Mouse (Mus musculus): ENCODE measurements around the gene Plcb3.
"Not testable (repeated sequence)": the region's sequence is repeated elsewhere in the genome, so short reads cannot be mapped to it uniquely, and the experiment has no call there.

Plcb3 gene

DNA sequence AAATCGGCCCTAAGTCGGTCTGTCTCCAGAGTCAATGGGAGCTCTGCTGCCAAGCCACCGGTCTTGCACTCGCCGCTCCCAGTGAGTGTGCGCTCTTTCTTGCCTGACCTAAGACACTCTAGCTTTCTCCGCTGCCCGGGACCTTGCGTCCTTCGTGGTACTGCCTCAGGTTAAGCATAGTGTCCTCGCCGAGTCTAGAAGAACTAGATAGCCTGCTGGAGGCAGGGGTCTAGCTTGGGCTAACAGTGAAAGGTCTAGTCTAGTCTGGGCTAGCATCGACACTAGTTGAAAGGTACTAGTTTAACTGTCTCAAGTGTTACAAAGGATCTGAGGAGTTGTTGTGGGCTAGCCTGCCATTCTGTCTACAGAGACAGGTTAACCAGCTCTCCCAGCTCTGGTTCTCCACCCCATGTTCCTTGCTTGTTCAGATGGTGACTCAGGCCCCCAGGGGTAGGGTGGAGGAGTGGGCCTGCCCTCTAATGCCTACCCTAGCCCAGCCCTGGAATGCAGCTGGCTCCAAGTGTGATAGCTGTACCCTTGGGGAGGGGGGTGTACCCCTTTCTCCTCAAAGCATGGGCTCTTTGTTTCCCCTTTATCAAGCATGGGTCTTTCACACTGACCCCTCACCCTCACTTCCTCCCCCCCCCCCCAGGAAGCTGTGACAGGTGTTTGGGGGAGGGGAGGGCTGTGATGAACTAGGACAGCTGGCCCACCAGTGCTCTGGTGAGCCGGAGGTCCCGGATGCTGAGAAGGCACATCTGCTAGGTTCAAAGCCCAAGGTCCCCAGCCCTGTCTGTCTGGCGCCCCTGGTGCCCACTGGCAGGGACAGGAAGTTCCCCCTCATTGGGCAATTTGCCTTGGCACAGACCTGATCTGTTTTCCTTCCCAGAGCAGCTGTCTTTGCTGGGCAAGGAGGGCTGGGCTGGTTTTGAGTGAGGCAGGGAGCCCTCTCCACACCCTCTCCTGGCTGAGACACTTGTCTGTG lies at the start of gene Plcb3:
TSS of gene Plcb3 (minus strand) at position 934 of the 985 bp plus-strand sequence.
- DNase-seq = peak; percentile 60

DNA sequence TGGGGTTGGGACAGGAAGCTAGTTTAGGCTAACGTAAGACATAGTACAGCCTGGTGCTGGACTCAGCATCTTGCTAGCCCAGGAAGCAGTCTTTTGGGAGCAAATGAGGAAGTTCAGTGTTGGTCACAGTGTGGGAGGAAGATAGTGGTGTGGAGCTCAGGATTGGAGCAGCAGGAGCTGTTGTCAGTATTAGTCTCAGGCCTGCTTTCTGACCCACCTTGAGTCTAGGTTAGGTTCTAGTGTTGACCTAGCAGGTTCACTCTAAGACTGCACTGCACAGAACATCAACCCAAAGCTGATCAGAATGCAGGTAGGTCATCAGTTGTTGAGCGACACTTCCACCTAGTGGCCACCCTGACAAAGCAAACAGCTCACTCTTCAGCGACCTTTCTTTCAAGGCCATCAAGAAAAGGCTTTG lies 44.0 kb upstream of the Plcb3 start:
- peak; percentile 71 to 73 for DNase-seq

- DNase-seq = peak; percentile 76
These were observed 42.9 kb upstream of the Plcb3 start, which contains the start of gene Fermt3 for GRCm38 (mm10) chr19:7019191-7019590. TSS of gene Fermt3 (minus strand) at chr19:7019469.

DNA sequence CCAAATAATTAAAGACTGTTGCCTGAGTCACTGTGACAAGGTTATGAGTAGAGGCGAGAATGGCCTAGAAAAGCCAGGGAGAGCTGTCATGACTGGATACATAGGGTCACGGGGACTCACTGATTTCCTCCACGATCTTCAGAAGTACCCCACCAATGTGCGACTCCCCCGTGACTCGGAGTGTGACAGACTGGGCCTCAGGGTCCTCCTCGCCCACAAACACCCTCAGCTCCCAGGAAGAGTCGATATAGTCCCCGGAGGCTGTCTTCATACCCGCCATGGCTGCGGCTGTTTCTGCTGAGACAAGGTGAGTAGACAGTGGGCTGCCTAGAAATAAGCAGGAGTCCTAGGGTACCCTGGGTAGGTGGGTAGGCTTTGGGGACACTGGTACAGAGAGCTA lies 42.3 kb upstream of the Plcb3 start:
- peak in 1 of 2 experiments; percentile 32 for DNase-seq

DNA sequence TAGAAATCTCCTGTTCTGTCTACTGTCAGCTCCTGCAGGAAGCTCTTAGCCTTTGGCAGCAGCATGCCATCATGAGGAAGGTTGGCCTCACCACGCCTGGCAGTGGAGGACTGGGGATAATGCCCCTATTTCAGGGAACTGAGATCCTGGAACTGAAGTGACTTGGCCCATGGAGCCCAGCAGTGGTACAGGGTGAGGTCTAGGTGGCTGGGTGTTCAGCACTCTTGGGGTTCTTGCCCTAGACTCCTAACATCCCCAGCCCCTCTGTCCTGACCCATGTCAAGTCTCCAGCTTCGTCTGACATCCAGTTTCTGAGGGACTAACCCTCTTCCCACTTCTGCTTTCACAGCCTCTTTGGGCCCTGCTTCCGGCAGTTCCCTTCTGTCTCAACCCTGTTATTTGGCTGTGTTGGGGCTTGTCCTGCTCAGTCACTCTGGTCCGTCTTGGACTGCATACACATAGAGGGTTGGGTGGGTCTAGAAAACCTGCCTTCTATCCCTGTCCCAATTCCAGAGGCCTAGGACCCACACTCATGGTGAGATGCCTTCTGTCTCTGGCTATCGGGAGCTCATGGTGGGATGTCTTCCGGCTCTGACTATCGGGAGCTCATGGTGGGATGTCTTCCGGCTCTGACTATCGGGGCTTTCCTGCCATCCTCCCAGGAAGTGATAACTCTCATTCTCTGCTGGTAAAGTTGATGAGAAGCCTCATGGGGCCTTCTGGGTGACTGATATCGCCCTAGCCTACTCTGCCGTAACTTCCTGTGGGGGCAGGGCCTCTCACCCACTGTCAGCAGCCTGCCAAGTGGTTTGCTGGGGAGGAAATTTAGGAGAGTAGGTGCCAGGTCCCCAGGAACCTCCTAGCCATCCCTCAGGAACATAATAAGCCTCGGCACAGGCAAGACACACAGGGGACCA lies 41.5 kb upstream of the Plcb3 start:
- peak; percentile 63 to 72 for DNase-seq

GRCm38 (mm10) chr19:7014481-7015135 lies 38.3 kb upstream of the Plcb3 start:
- DNase-seq = no peak

DNA sequence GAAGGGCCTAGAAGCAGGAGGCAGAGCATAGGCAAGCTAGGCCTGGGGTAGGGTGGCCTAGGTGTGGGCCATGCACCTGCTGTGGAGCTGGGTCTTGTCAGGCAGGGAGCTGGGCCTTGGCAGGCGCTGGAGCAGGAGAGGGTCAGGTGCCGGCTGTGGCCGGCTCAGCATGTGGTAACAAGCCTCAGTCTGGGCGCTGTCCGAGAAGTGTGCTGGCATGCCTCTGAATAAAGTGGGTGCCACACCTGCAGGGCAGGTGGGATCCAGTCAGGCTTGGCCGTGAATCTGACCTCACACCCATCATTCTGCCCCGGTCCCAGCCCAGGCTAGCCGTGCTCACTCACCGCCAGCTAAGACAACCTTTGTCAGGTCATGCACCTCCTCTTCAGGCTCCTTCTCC lies 37.7 kb upstream of the Plcb3 start:
- DNase-seq = no peak

- DNase-seq = no peak
These were observed 36.2 kb upstream of the Plcb3 start for GRCm38 (mm10) chr19:7012426-7012825.

DNA sequence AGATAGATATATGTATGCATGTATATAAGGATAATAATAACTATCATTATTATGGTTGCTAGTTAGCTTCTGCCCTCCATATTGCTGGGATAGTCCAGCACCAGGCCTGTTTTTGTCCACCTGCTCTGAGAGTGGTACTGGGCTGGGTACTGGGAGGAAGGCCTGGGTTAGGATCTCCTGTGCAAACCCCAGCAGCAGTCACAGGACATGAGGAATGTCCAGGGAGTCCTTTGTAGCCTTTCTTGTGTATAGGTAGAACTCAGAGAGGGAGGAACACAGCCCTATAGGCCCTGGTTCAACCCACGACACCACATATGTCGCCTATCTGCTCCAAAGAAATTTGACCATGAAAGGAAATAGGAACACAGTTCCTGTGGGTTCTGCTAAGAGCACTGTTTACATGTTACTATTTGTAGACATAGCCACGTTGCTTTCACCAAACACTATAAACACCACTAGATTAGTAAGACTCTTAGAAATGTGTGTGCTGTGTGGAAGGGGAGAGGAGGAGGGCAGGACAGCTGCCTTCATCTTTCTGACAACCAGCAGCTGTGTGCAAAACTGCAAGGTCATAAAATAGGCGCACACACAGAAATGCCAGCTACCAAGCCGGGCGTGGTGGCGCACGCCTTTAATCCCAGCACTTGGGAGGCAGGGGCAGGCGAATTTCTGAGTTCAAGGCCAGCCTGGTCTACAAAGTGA lies 30.8 kb upstream of the Plcb3 start:
- no peak for DNase-seq

DNA sequence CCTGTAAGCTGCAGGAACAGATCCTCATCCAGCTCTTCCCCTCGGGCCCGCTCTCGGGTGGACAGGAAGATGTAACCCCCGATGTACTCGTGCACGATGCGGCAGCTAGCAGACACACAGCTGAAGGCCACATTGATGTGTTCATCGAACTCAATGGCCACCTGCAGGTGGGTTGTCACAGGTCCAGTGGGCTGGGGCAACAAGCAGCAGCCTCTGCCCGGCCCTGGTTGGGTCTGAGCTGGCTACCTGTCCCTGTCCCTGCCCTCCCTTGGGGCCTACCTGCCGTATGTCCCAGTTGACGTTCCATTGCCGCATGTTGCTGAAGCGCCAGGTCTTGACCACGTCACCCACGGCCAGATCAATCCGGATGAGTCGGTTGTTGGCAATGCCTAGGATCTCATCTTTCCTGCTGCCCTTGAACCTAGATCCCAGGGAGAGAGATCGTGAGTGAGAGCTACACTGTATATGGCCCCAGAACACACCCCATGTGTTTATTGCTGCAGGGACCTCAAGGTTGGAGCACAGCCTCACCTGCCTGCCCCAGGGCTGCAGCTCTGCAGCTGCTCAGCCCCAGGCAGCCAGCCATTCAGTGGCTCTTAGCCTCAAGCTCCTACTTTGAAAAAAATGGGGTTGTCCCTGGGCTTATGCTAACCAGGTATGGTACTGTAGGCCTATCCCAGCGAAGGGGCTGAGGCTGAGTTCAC lies 23.2 kb upstream of the Plcb3 start:
- DNase-seq = no peak

GRCm38 (mm10) chr19:6997721-6998290 lies 21.5 kb upstream of the Plcb3 start:
- DNase-seq = no peak

- peak; percentile 58 to 59 for DNase-seq
These were observed 19.7 kb upstream of the Plcb3 start, which contains the start of the genes Nudt22 and Trpt1 for GRCm38 (mm10) chr19:6996006-6996405. TSS of gene Nudt22 (minus strand) at chr19:6996117. TSS of gene Trpt1 (plus strand) at chr19:6996131.

DNA sequence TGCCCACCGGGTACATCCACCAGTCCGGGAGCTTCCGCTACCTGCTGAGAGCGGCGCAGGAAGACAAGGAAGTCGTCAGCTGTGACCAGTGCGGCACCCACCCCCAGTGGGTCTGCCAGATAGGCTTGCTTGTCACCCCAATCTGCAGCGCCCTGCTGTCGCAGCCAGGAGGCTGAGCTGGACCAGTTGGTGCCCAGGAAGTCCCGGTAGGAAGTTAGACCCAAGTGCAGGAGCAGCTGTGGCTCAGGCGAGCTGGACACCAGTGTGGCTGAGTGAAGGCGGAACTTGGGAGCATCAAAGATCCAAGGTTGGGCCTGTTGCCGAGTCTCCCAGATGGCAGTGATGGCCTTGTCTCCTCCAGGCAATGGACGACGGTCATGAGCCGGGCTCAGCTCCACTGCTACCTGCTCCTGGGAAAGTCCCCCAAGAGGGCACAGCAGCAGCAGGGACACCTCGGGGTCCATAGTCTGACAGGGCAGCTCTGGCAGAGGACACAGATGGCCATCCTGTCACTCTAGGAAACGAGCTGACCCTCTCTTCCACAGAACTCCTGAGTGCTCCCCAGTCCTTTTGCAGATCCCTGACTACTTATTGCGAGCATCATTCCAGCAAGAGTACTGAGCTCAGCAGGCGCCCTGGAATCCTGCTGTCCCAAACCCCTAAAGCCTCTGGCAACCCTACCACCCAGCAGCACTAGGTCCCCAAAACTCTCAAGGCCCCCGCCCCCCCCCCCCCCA lies 19.2 kb upstream of the Plcb3 start:
- no peak for DNase-seq

DNA sequence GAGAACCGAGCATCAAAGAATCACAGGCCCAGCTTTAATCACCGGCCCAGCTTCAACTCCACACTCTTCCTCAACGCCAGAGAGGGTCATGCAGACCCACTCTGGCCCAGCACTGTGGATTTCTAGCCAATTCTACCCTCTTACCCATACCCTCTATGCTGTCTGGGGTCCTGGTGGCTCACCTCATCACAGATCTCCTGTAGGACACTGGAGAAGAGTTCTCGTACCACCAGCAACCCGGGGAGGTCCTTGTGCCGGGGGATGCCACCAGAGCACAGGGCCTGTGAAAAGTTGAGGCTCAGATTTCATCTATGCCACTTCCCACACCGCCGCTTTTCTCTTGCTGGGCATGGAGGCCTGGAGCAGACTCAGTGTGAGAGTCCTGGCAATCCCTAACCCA lies 18.2 kb upstream of the Plcb3 start:
- DNase-seq = no peak

- no peak for DNase-seq
These were observed 17.7 kb upstream of the Plcb3 start for GRCm38 (mm10) chr19:6994002-6994401.

DNA sequence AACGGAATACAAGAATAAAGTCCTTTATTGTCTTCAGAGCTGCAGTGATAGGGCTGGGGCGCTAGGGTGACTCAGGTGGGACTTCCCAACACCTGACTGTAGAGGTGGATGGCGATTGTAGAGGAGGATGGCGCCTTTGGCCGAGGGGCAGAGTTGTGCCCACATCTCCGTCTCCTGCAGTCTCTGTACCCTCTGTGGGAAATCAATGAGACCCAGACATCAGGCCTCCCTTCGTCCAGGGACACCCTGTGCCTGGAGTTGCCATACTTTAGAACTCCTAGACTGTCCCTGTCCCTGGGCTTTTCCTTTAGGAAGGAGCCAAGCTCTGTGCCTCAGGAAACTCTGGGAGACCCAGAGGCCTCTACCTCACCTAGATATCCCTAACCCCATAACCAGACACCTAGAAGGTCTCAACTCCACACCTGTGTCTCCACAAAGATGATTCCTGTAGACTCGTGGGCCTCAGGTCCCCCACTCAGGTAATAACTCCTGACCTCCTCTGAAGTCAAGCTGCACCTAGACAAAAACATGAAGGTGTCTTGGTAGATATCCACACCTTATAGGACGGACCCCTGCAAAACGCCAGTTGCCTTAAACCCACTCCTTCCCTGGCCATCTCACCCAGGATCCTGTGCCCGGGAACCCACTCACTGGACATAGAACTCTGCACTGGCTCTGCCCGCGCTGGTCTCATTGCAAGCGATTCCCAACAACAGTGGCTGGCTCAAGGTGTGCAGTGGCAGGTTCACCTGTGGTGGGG lies 16.9 kb upstream of the Plcb3 start:
- no peak for DNase-seq

DNA sequence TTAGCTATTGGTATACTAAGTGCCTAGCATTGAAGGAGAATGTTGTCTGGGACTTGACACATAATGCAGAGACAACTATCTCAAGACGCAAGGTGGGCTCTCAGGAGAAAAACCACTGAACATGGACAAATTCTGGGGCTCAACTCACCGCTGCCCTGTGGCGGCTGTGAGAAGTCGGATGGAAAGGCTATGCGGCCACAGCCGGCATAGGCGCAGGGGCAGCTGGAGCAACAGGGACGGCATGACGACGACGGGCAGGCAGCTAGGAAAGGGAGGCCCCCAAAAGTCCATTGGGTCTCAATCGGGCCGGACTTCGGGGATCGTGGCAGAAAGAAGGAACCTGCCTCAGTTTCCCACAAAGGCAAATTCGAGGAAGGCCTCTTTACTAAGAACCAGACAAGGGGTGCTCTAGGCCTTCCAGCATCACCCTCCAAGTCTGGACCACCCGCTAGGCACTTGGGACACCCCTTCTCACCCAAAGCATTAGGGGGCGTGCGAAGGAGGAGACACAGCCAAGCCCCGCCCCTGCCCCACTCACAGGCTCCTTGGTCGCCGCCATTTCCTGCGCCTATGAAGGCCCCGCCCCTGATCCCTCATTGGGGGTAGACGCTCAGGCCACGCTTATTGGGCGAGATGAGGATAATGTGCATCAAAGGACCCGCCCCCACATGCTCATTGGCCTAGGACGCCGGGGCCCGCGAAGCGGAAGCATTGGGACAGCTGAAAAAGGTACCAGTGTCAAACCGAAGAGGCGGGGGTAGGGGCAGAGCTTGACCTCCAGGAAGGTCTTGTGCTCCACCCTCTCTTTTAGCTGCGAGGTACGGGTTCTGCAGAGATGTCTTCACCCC lies 16.0 kb upstream of the Plcb3 start, which contains the start of gene Dnajc4:
TSS of gene Dnajc4 (minus strand) at position 562 of the 848 bp plus-strand sequence.
- peak; percentile 95 to 96 for DNase-seq

GRCm38 (mm10) chr19:6991166-6991565 lies 14.9 kb upstream of the Plcb3 start:
- DNase-seq = not testable (repeated sequence)

Measured in B cell, adult 2 months (primary cell).